Mouse (Mus musculus) NIH3T3 (cell line): ENCODE measurements around the gene Myo1g.

Experiments used
- DNase-seq: peaks from one replicate; pipeline ENCODE4 v3.0.0-alpha.2; 2012; ENCODE audit warnings: low read depth

Gene Myo1g

DNA sequence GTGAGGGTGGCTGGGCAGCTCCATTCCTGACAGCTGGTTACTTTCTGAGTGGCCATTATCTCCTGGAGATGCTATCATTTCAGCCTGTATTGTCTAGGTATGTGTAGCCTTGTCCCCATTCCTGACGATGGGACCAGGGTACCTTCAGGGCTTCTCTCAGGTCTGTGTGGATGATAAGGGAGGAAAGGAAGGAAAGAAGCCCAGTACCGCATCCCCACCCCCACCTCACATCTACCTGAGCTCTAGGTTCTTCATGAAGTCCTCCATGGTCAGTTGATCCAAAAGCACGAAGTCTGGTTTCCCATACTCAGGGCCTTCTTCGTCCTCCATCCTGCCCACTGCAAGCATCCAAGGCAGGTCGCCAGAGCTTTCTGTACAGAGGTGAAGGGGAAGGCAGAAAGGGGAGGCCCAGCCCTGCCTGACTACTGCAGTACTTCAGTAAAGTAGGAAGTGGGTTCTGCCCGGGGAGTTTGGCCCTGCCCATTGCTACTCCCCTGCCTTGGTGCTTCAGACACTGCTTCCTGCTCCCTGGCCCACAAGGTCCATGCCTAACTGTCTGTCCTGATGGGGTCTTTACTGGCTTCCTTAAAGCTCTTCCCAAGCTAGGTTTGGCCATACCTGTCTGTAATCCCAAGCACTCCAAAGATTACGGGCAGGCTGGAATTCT is at the start of gene Myo1g:
TSS of gene Myo1g (minus strand) at position 459 of the 667 bp plus-strand sequence.
- no peak for DNase-seq

GRCm38 (mm10) chr11:6569410-6569777 is 48.6 kb upstream of the Myo1g start:
- no peak for DNase-seq

DNA sequence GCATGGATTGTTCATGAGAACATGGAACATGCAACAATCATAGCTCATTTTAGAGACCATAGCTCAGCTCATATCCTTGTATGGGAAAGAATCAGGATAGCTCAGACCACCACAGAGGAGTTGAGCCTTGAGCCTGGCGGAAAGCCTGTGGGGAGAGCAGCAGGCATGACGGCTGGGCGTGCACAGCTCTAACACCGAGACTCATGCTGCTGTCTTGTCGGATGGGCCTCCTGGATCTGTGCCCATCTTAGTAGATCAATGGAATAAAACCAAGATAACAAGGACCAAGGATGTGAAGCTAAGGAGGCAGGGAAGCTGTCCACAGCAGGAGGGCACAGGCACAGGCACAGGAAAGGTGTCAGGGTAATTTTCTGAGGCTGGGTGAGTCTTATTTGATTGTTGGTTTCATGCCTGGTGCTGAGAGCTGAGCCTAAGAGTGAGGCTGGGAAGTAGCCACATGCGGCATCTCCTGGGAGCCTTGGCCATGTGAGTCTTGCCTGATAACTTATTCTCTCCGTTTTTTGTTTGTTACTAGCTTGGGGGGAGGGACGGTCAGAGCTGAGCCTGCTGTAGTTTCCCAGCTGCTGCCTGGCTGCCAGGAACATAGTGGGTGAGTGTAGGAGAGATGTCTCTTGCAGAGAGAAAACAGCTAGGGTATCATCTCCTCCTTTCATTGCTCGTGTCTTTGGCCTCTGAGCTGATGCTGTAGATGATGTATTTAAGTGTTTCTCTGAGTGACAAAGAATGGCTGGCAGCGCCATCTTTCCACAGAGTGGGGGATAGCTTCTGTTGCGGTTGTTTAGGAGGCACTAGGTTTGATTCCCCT is 48.0 kb upstream of the Myo1g start:
- peak; percentile 43 for DNase-seq

DNA sequence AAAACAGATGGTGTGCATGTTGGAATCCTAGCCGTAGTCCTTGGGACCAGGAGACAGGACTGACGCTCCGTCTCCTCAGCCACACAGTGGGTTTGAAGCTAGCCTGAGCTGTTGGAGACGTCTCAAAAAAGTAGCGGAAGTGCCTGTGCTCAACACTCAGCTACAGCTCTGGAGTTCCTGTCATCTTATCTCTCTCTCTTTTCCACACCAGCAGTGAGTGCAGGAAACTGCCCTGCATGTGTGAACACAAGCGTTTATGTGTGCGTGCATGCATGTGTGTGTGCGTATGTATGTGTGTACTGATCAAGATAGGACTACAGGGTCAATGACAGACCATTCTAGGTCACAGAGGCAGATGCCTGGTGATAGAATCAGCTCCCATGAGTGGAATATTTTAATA is 47.2 kb upstream of the Myo1g start:
- DNase-seq: no peak

DNA sequence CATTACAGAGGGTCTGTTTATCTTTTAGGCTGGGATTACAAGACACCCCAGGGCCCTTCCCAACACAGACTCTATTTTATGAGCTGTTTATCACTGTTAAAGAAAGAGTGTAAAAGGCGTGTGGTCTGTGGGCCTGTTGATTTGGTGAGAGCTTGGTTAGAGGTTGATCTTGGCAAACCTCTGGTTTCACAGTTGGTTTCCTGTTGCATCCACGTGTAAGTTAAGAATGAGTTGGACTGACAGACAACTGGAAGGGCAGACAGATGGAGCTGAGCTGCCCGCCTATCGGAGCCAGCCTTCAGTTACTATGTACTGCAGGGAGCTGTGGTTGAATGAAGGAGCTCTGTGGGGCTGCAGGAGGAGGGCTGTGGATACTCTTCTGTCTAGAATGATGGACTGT is 45.7 kb upstream of the Myo1g start:
- DNase-seq: no peak

DNA sequence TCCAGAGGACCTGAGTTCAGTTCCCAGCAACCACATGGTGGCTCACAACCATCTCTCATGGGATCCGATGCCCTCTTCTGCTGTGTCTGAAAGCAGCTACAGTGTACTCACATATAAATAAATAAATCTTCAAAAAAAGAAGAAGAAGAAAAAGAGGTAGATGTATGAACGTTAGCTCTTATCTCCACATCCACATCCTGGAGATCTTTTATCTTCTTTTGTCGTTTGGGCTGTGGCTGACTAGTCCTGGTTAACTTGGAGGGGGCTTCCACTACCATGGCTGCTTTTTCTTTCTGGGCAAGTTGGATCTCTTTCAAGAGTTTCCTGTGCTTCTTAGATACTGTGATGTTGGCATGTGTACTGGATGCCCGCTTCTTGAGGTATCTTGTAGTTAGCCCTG is 42.4 kb upstream of the Myo1g start:
- DNase-seq: no peak

- DNase-seq: no peak
These were observed 41.6 kb upstream of the Myo1g start for GRCm38 (mm10) chr11:6562359-6562758.

- DNase-seq: no peak
These were observed 40.7 kb upstream of the Myo1g start for GRCm38 (mm10) chr11:6561474-6561873.

DNA sequence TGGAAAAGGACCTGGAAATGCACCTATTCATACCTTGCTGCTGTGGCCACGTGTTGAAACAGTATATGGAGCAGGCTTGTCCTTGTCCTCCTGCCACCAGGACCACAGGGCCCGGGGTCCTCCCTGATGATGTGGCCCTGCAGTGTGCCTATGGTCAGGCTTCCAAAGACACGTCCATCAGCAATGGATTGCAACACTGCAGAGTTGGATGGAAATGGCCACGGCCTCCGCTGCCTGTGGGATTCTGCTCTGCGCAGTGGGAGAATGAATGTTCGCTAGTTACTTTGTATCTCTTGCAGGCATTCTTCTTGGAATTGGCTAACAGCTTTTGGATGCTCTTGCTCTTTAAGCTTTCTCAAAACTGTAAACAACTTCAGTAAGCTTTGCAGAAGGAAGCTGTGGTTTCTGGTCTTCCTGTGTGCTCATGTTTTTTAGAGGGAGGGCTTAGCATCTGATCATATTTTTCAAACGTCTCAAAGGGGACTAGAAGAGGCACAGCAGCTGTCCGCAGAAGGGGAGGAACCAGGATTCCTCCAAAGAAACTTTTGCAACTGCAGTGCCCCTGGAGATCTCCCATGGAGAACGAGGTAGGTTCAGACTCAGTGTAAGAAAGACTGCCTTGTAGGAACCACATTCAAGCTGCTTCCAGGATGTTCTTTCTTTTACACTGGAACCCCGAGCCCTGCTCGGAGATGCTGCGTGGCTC is 40.0 kb upstream of the Myo1g start:
- DNase-seq: no peak

DNA sequence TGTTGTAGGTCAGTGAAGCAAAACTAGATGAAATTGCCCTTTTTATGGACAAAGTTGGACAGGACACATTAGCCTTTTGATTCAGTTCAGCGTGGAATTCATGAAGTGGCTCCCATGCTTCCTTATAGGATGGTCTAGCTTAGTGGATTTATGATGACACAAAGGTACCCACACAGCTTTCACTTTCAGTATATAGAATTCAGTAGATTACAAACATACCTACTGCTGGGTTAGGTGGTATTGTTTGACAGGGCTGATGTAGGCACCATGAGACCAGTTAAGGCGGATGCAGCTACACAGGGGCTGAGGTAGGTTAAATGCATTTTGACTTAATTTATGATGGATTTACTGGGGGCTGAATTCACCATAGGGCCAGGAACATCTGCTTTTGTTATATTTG is 39.2 kb upstream of the Myo1g start:
- DNase-seq: no peak

GRCm38 (mm10) chr11:6558234-6558633 is 37.5 kb upstream of the Myo1g start:
- peak; percentile 26 for DNase-seq

DNA sequence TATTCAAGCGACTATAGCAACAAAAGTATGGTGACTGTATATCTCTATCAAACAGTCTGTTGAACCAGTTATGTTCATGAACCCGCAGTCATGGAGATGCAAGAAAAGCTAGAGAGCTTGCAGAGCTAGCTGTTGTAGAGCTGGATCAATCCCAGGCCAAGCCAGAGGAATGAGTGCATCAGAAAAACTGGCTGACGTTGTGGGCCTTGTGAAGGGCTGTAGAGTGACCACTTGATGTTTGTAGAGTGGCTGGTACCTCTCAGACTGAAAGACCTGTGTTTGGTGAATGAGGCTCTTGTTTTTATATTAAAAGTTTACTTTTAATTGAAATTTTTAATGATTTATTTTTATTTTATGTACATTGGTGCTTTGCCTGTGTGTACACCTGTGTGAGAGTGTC is 29.4 kb upstream of the Myo1g start:
- no peak for DNase-seq

DNA sequence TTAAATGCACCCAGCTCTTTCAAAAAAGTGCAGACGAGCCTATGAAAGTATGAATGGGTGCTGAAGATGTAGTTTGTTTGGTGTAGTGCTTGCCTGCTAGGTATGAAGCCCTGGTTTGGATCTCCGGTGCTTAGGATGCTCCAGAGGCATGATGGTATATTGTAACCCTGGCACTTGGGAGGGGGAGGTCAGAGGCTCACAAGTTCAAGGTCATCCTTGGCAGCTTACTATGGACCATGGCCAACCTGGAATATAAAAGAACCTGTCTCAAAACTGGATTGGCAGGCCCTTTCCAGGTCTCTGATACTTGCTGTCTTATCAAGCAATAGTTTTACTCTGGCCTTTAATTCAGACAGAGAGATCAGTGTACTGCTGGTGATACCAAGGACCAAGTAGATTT is 29.0 kb upstream of the Myo1g start:
- DNase-seq: no peak

DNA sequence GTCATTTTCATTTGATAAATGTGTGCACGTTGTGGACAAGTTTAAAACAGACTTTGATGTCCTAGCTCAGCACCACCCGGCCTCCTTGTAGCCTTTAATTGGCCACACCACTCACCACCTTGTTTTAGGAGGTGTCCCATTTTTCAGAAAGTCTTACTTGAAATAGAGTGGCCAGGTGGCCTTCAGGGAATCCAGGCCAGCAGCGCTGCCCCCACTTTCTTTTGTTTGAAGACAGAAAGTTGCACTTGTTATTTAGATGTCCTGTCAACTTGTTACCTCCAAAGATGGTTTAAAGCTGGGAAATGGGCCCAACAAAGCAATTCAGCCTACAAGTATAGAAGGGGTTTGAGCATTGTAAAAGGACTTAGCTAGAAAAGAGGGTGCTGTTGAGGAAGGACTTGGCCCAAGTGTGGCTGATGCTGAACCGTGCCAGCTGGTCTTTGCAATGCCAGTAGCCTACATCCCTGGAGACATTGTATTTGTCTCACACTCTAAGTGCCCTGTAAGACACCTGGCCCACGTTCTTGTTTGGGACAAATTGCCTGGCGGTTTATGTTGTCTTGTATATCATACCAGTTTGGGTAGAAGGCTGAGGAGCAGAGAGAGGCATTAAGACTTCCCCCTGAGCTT is 27.0 kb upstream of the Myo1g start:
- DNase-seq: no peak

GRCm38 (mm10) chr11:6547037-6547680 is 26.4 kb upstream of the Myo1g start:
- peak; percentile 63 for DNase-seq

DNA sequence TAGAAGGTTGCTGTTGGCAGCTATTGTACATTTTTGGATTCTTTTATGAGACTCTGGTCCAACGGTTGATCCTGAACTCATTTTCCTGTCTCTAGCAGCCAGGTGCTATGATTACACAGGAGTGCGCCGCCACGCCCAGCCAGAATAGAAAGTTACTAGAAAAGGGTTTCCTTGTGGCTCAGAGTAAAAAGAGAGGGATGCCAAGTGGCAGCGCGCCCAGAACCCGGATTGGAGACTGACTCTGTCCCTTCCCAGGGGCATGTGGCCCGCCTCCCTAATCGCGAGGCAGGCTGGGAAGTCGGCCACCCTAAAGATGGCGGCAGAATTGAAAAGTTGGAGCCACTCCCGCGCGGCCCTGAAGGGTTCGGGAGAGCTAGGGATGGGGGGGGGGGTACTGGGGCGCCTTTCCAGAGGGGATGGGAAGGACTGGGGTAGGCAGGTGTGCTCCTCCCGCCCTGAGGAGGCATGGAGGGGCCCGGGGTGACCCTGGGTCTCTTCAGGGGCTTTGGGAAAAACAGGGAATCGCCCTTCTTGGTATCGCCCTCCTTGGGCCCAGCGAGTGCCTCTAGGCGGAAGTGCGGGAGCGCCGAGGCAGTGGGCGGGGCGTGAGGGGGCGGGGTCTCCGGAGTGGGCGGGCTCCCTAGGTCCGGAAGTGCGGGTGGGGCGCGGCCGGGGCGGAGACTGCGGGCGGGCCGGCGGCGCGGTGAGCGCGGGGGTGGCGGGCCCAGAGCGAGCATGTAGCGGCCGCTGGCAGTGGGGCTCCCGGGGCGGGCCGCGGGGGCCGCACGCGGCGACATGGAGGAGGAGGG is 25.6 kb upstream of the Myo1g start, which contains the start of gene Ccm2:
TSS of gene Ccm2 (plus strand) at position 683 of the 809 bp plus-strand sequence.
- DNase-seq: peak; percentile 99

GRCm38 (mm10) chr11:6545857-6546192 is 25.1 kb upstream of the Myo1g start:
- DNase-seq: no peak

GRCm38 (mm10) chr11:6545186-6545856 is 24.6 kb upstream of the Myo1g start:
- no peak for DNase-seq

DNA sequence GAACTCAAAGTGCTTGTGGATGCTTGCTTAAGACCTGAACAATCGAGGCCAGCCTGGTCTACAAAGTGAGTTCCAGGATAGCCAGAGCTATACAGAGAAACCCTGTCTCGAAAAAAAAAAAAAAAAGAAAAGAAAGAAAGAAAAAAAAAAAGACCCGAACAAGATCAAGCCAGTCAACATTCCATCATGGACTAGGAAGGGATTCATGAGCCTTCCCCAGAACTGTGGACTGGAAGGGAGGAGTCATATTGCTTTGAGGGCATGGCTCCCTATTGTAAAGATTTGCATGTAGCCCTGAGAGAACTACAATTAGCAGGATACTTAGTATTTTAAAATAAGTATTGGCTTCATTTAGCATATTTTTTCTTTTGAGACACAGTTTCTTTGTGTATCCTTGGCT is 23.9 kb upstream of the Myo1g start:
- no peak for DNase-seq

DNA sequence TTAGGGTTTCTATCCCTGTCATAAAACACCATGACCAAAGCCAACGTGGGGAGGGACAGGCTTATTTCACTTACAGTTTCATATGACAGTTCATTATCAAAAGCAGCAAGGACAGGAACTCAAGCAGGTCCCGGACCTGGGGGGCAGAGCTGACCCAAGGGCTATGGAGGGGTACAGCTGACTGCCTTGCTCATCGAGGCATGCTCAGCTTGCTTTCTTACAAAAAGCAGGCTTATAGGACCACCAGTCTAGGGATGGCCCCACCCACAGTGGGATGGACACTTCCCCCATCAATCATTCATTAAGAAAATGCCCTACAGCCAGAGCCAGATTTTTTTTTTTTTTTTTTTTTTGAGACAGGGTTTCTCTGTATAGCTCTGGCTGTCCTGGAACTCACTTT is 10.0 kb upstream of the Myo1g start:
- no peak for DNase-seq

- no peak for DNase-seq
These were observed 9.2 kb upstream of the Myo1g start for GRCm38 (mm10) chr11:6529961-6530360.
